Mouse (Mus musculus) midbrain, embryonic 13.5 days (tissue): ENCODE results near the gene Rdh5. TPM values are rescaled to one million over a fixed set of nuclear protein-coding genes. Genes with fewer than 3 reads are reported as not detected.

Source experiments
- ATAC-seq: fragments of 200-750 bp; cut with Nextera tagmentation; 2 replicates; pipeline ENCODE4 v1.8.0; 2017; ENCODE audit warnings: mild to moderate bottlenecking, moderate TSS enrichment, moderate library complexity
- H3K27ac ChIP-seq: fragments of 300-500 bp; sonication (generic); 2 replicates; pipeline ENCODE4 v1.5.1; 2015; ENCODE audit warnings: inconsistent platforms, mild to moderate bottlenecking, moderate library complexity
- H3K27me3 ChIP-seq: fragments of 300-500 bp; sonication (generic); 2 replicates; pipeline ENCODE4 v1.6.1; 2015; ENCODE audit warnings: mild to moderate bottlenecking, inconsistent platforms
- H3K36me3 ChIP-seq: fragments of 300-500 bp; sonication (generic); 2 replicates; pipeline ENCODE4 v1.6.1; 2015; ENCODE audit warnings: mild to moderate bottlenecking, inconsistent platforms
- H3K4me1 ChIP-seq: fragments of 300-500 bp; sonication (generic); replicated peaks from 2 replicates; pipeline ENCODE4 v1.6.1; 2015; ENCODE audit warnings: inconsistent platforms
- H3K4me2 ChIP-seq: fragments of 300-500 bp; sonication (generic); replicated peaks from 2 replicates; pipeline ENCODE4 v1.6.1; 2015; ENCODE audit warnings: moderate library complexity, mild to moderate bottlenecking, inconsistent platforms
- H3K4me3 ChIP-seq: fragments of 300-500 bp; sonication (generic); replicated peaks from 2 replicates; pipeline ENCODE4 v1.5.1; 2015; ENCODE audit warnings: mild to moderate bottlenecking, inconsistent platforms
- H3K9ac ChIP-seq: fragments of 300-500 bp; sonication (generic); replicated peaks from 2 replicates; pipeline ENCODE4 v1.6.1; 2015; ENCODE audit warnings: mild to moderate bottlenecking, inconsistent platforms
- H3K9me3 ChIP-seq: fragments of 300-500 bp; sonication (generic); 2 replicates; pipeline ENCODE4 v1.6.1; 2016; ENCODE audit warnings: mild to moderate bottlenecking, inconsistent platforms
- WGBS: fragments of 180-500 bp; shearing (Covaris S2); methylation state at CpG from one replicate; pipeline ENCODE4 v1.1.7; 2015; 5-methylcytosine and 5-hydroxymethylcytosine counted together
- polyA plus RNA-seq: library from polyadenylated mRNA; unstranded; fragments of >200 nt; fragmentation: Nextera tagmentation; extraction: Ambion mirVana; gene quantifications from 2 replicates; pipeline ENCODE4 v1.2.1, GENCODE M21; 2015

The Rdh5 gene
- polyA plus RNA-seq, 1 experiment from 2014 or later = 20.9 TPM

- no peak overlapping the region for H3K27ac ChIP-seq
- H3K9me3 ChIP-seq = no peaks in the 10 kb centered on the region
- peaks cover 23% of the 10 kb centered on the region for H3K27me3 ChIP-seq
- WGBS = 75% methylated on average over 5 of the region's 5 CpGs
- H3K4me1 ChIP-seq = peaks cover 6% of the 10 kb centered on the region
- H3K4me2 ChIP-seq = no peak overlapping the region
- H3K36me3 ChIP-seq = no peaks in the 10 kb centered on the region
- H3K4me3 ChIP-seq = no peak overlapping the region
- no peak for ATAC-seq
- H3K9ac ChIP-seq = no peak overlapping the region
These were observed 16.3 kb upstream of the Rdh5 start for GRCm38 (mm10) chr10:128938974-128939373.

- H3K4me1 ChIP-seq = peaks cover 11% of the 10 kb centered on the region
- H3K36me3 ChIP-seq = no peaks in the 10 kb centered on the region
- 86% methylated on average over 9 of the region's 9 CpGs for WGBS
- no peak overlapping the region for H3K27ac ChIP-seq
- no peaks in the 10 kb centered on the region for H3K9me3 ChIP-seq
- H3K9ac ChIP-seq = no peak overlapping the region
- no peak for ATAC-seq
- no peak overlapping the region for H3K4me2 ChIP-seq
- no peak overlapping the region for H3K4me3 ChIP-seq
- H3K27me3 ChIP-seq = peaks cover 28% of the 10 kb centered on the region
These were observed 15.8 kb upstream of the Rdh5 start for GRCm38 (mm10) chr10:128938457-128938856.

GRCm38 (mm10) chr10:128937756-128938390 is 15.2 kb upstream of the Rdh5 start:
- H3K9ac ChIP-seq = no peak overlapping the region
- no peak overlapping the region for H3K4me2 ChIP-seq
- H3K27me3 ChIP-seq = peaks cover 34% of the 10 kb centered on the region
- 78% methylated on average over 12 of the region's 12 CpGs for WGBS
- no peak for ATAC-seq
- H3K27ac ChIP-seq = no peak overlapping the region
- H3K4me3 ChIP-seq = no peak overlapping the region
- H3K9me3 ChIP-seq = no peaks in the 10 kb centered on the region
- peaks cover 15% of the 10 kb centered on the region for H3K4me1 ChIP-seq
- no peaks in the 10 kb centered on the region for H3K36me3 ChIP-seq

- H3K36me3 ChIP-seq = no peaks in the 10 kb centered on the region
- no peaks in the 10 kb centered on the region for H3K9me3 ChIP-seq
- no peak overlapping the region for H3K4me2 ChIP-seq
- no peak for ATAC-seq
- no peak overlapping the region for H3K9ac ChIP-seq
- H3K4me1 ChIP-seq = peaks cover 15% of the 10 kb centered on the region
- 74% methylated on average over 8 of the region's 8 CpGs for WGBS
- H3K4me3 ChIP-seq = no peak overlapping the region
- no peak overlapping the region for H3K27ac ChIP-seq
- H3K27me3 ChIP-seq = peaks cover 53% of the 10 kb centered on the region
These were observed 13.2 kb upstream of the Rdh5 start for GRCm38 (mm10) chr10:128935826-128936440.

GRCm38 (mm10) chr10:128934997-128935787 is 12.5 kb upstream of the Rdh5 start:
- no peak overlapping the region for H3K4me3 ChIP-seq
- H3K9me3 ChIP-seq = no peaks in the 10 kb centered on the region
- H3K36me3 ChIP-seq = no peaks in the 10 kb centered on the region
- 66% methylated on average over 7 of the region's 7 CpGs for WGBS
- ATAC-seq = 0 out of 2 replicates have a peak, but pooled peaks have one; percentile 13
- H3K27ac ChIP-seq = no peak overlapping the region
- H3K4me2 ChIP-seq = no peak overlapping the region
- H3K4me1 ChIP-seq = peaks cover 15% of the 10 kb centered on the region
- H3K27me3 ChIP-seq = peaks cover 58% of the 10 kb centered on the region
- no peak overlapping the region for H3K9ac ChIP-seq

GRCm38 (mm10) chr10:128933976-128934721 is 11.5 kb upstream of the Rdh5 start:
- ATAC-seq = peak; percentile 32; the same call in 1 of the 2 replicates
- H3K27me3 ChIP-seq = peaks cover 66% of the 10 kb centered on the region
- no peaks in the 10 kb centered on the region for H3K36me3 ChIP-seq
- peak overlapping the region; percentile 76 for H3K4me2 ChIP-seq
- H3K9me3 ChIP-seq = no peaks in the 10 kb centered on the region
- H3K4me1 ChIP-seq = peaks cover 15% of the 10 kb centered on the region
- H3K27ac ChIP-seq = no peak overlapping the region
- WGBS = 3% methylated on average over 21 of the region's 21 CpGs
- H3K4me3 ChIP-seq = peak overlapping the region; percentile 47
- peak overlapping the region; percentile 54 for H3K9ac ChIP-seq

- Histone ChIP-seq H3K36me3 (no peaks in the 10 kb centered on the region), H3K4me2 (peak within 1 kb of the TSS; percentile 76), H3K9me3 (no peaks in the 10 kb centered on the region), H3K27ac (no peak within 1 kb of the TSS), H3K9ac (peak within 1 kb of the TSS; percentile 54), H3K27me3 (peaks cover 66% of the 10 kb centered on the region), H3K4me3 (peak within 1 kb of the TSS; percentile 47), H3K4me1 (peaks cover 15% of the 10 kb centered on the region)
- WGBS = under 1% methylated on average over 26 of the region's 26 CpGs
- ATAC-seq = peak; percentile 82
These were observed 10.9 kb upstream of the Rdh5 start, which contains the start of gene Itga7 for GRCm38 (mm10) chr10:128933574-128933973. TSS of gene Itga7 (plus strand) at chr10:128933818.

GRCm38 (mm10) chr10:128931441-128931840 is 8.8 kb upstream of the Rdh5 start:
- H3K4me1 ChIP-seq = peaks cover 22% of the 10 kb centered on the region
- H3K9me3 ChIP-seq = no peaks in the 10 kb centered on the region
- H3K4me2 ChIP-seq = no peak overlapping the region
- no peak overlapping the region for H3K4me3 ChIP-seq
- no peak overlapping the region for H3K9ac ChIP-seq
- no peak overlapping the region for H3K27ac ChIP-seq
- no peaks in the 10 kb centered on the region for H3K36me3 ChIP-seq
- 75% methylated on average over 2 of the region's 2 CpGs for WGBS
- no peak for ATAC-seq
- H3K27me3 ChIP-seq = peaks cover 75% of the 10 kb centered on the region

GRCm38 (mm10) chr10:128929638-128930378 is 7.1 kb upstream of the Rdh5 start:
- 0 out of 2 replicates have a peak, but pooled peaks have one; percentile 27 for ATAC-seq
- no peak overlapping the region for H3K27ac ChIP-seq
- no peaks in the 10 kb centered on the region for H3K9me3 ChIP-seq
- peaks cover 61% of the 10 kb centered on the region for H3K27me3 ChIP-seq
- WGBS = 67% methylated on average over 7 of the region's 7 CpGs
- no peaks in the 10 kb centered on the region for H3K36me3 ChIP-seq
- no peak overlapping the region for H3K4me2 ChIP-seq
- H3K9ac ChIP-seq = no peak overlapping the region
- no peak overlapping the region for H3K4me3 ChIP-seq
- peaks cover 22% of the 10 kb centered on the region for H3K4me1 ChIP-seq

- 35% methylated on average over 4 of the region's 4 CpGs for WGBS
- Histone ChIP-seq H3K27me3 (peaks cover 46% of the 10 kb centered on the region), H3K4me3 (no peak overlapping the region), H3K27ac (no peak overlapping the region), H3K36me3 (no peaks in the 10 kb centered on the region), H3K4me2 (no peak overlapping the region), H3K4me1 (peaks cover 18% of the 10 kb centered on the region), H3K9me3 (no peaks in the 10 kb centered on the region), H3K9ac (no peak overlapping the region)
- ATAC-seq = no peak
These were observed 5.7 kb upstream of the Rdh5 start for GRCm38 (mm10) chr10:128928356-128928755.

- Histone ChIP-seq H3K9me3 (no peaks in the 10 kb centered on the region), H3K36me3 (no peaks in the 10 kb centered on the region; the same call in none of the 2 replicates), H3K9ac (peak within 1 kb of the TSS; percentile 87), H3K27ac (peak within 1 kb of the TSS; percentile 94), H3K27me3 (peaks cover 10% of the 10 kb centered on the region; the same call in 1 of the 2 replicates), H3K4me2 (peak within 1 kb of the TSS; percentile 72), H3K4me3 (peak within 1 kb of the TSS; percentile 92), H3K4me1 (peaks cover 43% of the 10 kb centered on the region)
- no peak for ATAC-seq
- 72% methylated on average over 9 of the region's 9 CpGs for WGBS
These were observed 1.2 kb upstream of the Rdh5 start, which contains the start of gene Bloc1s1 for GRCm38 (mm10) chr10:128923935-128924334. TSS of gene Bloc1s1 (minus strand) at chr10:128924035.
